Comparison of ENCODE assay signal across 8 mouse cellular contexts in genomic region chr8:120487729-120488510, GRCm38 (mm10).
A peak's percentile ranks its signal among the peaks of the same experiment; 100 is the strongest.
DNase-seq lines count a peak whose midpoint lies in the region; ATAC-seq and TF ChIP-seq lines count a peak whose summit lies in the region.

No protein-coding gene starts in this region.

- no peak for TF ChIP-seq CTCF in C2C12 (IDR thresholded peaks at IDR 0.05; ENCODE audit: control insufficient read depth, insufficient read depth, insufficient read length)

- WGBS in embryonic facial prominence, embryonic 10.5 days: under 1% methylated on average over 55 of the region's 55 CpGs
- 0% methylated on average over 51 of the region's 55 CpGs for whole genome bisulfite sequencing in kidney, embryonic 16.5 days
- under 1% methylated on average over 48 of the region's 55 CpGs for WGBS in liver, embryonic 12.5 days (ENCODE audit: insufficient replicate concordance)
- under 1% methylated on average over 54 of the region's 55 CpGs for WGBS in stomach, embryonic 15.5 days

- peak overlapping the region; percentile 94 for H3K4me2 ChIP-seq in kidney, embryonic 16.5 days (replicated peaks; ENCODE audit: low read depth, low read length)
- peak overlapping the region; percentile 95 for H3K4me2 ChIP-seq in liver, embryonic 12.5 days
- H3K4me2 ChIP-seq in stomach, embryonic 15.5 days: peak overlapping the region; percentile 99

- peak; percentile 88 for DNase-seq in adrenal gland, adult 2 months
- DNase-seq in embryonic facial prominence, embryonic 10.5 days (ENCODE audit: low spot score): peak; percentile 87
- DNase-seq in heart, adult 8-10 months (ENCODE audit: low spot score): peak; percentile 60

- peak overlapping the region; percentile 94 for H3K27ac ChIP-seq in embryonic facial prominence, embryonic 10.5 days (replicated peaks)
- H3K27ac ChIP-seq in kidney, embryonic 16.5 days (ENCODE audit: low read length): peak overlapping the region; percentile 97
- peak overlapping the region; percentile 100 for H3K27ac ChIP-seq in liver, embryonic 12.5 days
- peak overlapping the region; percentile 91 for H3K27ac ChIP-seq in stomach, embryonic 15.5 days

- ATAC-seq in kidney, embryonic 16.5 days (ENCODE audit: low FRiP score, low TSS enrichment): peak; percentile 32
- ATAC-seq in liver, embryonic 12.5 days: peak; percentile 40
- 0 out of 2 replicates have a peak, but pooled peaks have one; percentile 11 for ATAC-seq in monocyte, adult 5-6 weeks (replicated peaks; ENCODE audit: insufficient number of reproducible peaks, low FRiP score, low TSS enrichment, poor library complexity, severe bottlenecking)
- peak; percentile 21; the same call in 1 of the 2 replicates for ATAC-seq in stomach, embryonic 15.5 days (ENCODE audit: insufficient read depth, low FRiP score, low read depth)

- peak overlapping the region; percentile 80 for H3K9ac ChIP-seq in kidney, embryonic 16.5 days (replicated peaks; ENCODE audit: low read length)
- peak overlapping the region; percentile 97 for H3K9ac ChIP-seq in liver, embryonic 12.5 days
- H3K9ac ChIP-seq in stomach, embryonic 15.5 days: peak overlapping the region; percentile 65

- H3K79me2 ChIP-seq in C2C12 (ENCODE audit: control insufficient read depth, insufficient read depth): peaks cover 38% of the 10 kb centered on the region

- no peaks in the 10 kb centered on the region for H3K9me3 ChIP-seq in embryonic facial prominence, embryonic 10.5 days
- H3K9me3 ChIP-seq in kidney, embryonic 16.5 days (ENCODE audit: low read length): no peaks in the 10 kb centered on the region
- no peaks in the 10 kb centered on the region for H3K9me3 ChIP-seq in liver, embryonic 12.5 days (replicated peaks)
- no peaks in the 10 kb centered on the region for H3K9me3 ChIP-seq in stomach, embryonic 15.5 days

- H3K36me3 ChIP-seq in C2C12 (ENCODE audit: control insufficient read depth, insufficient read depth): no peaks in the 10 kb centered on the region
- no peaks in the 10 kb centered on the region for H3K36me3 ChIP-seq in embryonic facial prominence, embryonic 10.5 days (replicated peaks)
- no peaks in the 10 kb centered on the region for H3K36me3 ChIP-seq in kidney, embryonic 16.5 days (ENCODE audit: insufficient read depth, low read length)
- peaks cover 9% of the 10 kb centered on the region for H3K36me3 ChIP-seq in liver, embryonic 12.5 days
- H3K36me3 ChIP-seq in stomach, embryonic 15.5 days: no peaks in the 10 kb centered on the region

- peaks cover 98% of the 10 kb centered on the region for H3K4me1 ChIP-seq in embryonic facial prominence, embryonic 10.5 days
- peaks cover 69% of the 10 kb centered on the region for H3K4me1 ChIP-seq in kidney, embryonic 16.5 days (ENCODE audit: insufficient read depth, low read length)
- peaks cover 75% of the 10 kb centered on the region for H3K4me1 ChIP-seq in liver, embryonic 12.5 days
- peaks cover 64% of the 10 kb centered on the region for H3K4me1 ChIP-seq in stomach, embryonic 15.5 days

- peak overlapping the region; percentile 84 for H3ac ChIP-seq in C2C12 (ENCODE audit: control insufficient read depth, insufficient read length, low read depth)

- H3K4me3 ChIP-seq in C2C12 (ENCODE audit: insufficient read depth, poor library complexity, severe bottlenecking): peak overlapping the region; percentile 55
- H3K4me3 ChIP-seq in embryonic facial prominence, embryonic 10.5 days: peak overlapping the region; percentile 87
- peak overlapping the region; percentile 71 for H3K4me3 ChIP-seq in kidney, embryonic 16.5 days (ENCODE audit: low read length)
- peak overlapping the region; percentile 97 for H3K4me3 ChIP-seq in liver, embryonic 12.5 days
- H3K4me3 ChIP-seq in stomach, embryonic 15.5 days (replicated peaks): peak overlapping the region; percentile 71

- H3K27me3 ChIP-seq in C2C12 (ENCODE audit: control insufficient read depth, insufficient read depth, insufficient read length): no peaks in the 10 kb centered on the region
- H3K27me3 ChIP-seq in embryonic facial prominence, embryonic 10.5 days (replicated peaks; ENCODE audit: low read depth, poor library complexity, severe bottlenecking): peaks cover 66% of the 10 kb centered on the region
- no peaks in the 10 kb centered on the region for H3K27me3 ChIP-seq in kidney, embryonic 16.5 days (ENCODE audit: insufficient read depth, low read length)
- H3K27me3 ChIP-seq in liver, embryonic 12.5 days (replicated peaks): no peaks in the 10 kb centered on the region
- H3K27me3 ChIP-seq in stomach, embryonic 15.5 days (replicated peaks): no peaks in the 10 kb centered on the region; the same call in 1 of the 2 replicates

- H3K79me3 ChIP-seq in C2C12 (ENCODE audit: low read depth): peaks cover 8% of the 10 kb centered on the region

TF ChIP-seq in C2C12, 6 proteins besides CTCF, POLR2A, EP300 and RAD21:
- no peak for TF ChIP-seq FOSL1 (IDR thresholded peaks at IDR 0.05; ENCODE audit: insufficient read depth, low read length, poor library complexity, severe bottlenecking)
- TF ChIP-seq MYOG (IDR thresholded peaks at IDR 0.05; ENCODE audit: control insufficient read depth, extremely low read depth, insufficient read length): no peak
- TF ChIP-seq MAX (IDR thresholded peaks at IDR 0.05): no peak
- no peak for TF ChIP-seq MYOD1 (IDR thresholded peaks at IDR 0.05; ENCODE audit: control insufficient read depth, insufficient read length, low read depth)
- TF ChIP-seq CEBPB (IDR thresholded peaks at IDR 0.05; ENCODE audit: low read depth): no peak
- no peak for TF ChIP-seq USF1 (IDR thresholded peaks at IDR 0.05; ENCODE audit: low read depth)
TF ChIP-seq in C2C12: peak in this region for 0.

Comparison
In these comparisons a context has a peak if more than half of its experiments do, and no peak if none do; other contexts are left out.
1. Peak in every context shown above with its lines: DNase-seq, ATAC-seq, H3K4me3 ChIP-seq and H3K27ac ChIP-seq.